Mouse (Mus musculus) embryonic facial prominence, embryonic 14.5 days (tissue): Measurements from ENCODE around the gene Coro1c. TPM values are rescaled to one million over a fixed set of nuclear protein-coding genes. Genes with fewer than 3 reads are reported as not detected.

Experiments
- ATAC-seq: fragments of 200-750 bp; cut with Nextera tagmentation; 2 replicates; pipeline ENCODE4 v1.8.0; 2017; ENCODE audit warnings: low read depth, moderate number of reproducible peaks, moderate TSS enrichment
- DNase-seq: peaks from one replicate; pipeline ENCODE4 v3.0.0-alpha.2; 2015; ENCODE audit warnings: low spot score
- H3K27ac ChIP-seq: fragments of 300-500 bp; sonication (generic); replicated peaks from 2 replicates; pipeline ENCODE4 v1.5.1; 2014; ENCODE audit warnings: low read depth, mild to moderate bottlenecking, low read length, moderate library complexity
- H3K27me3 ChIP-seq: fragments of 300-500 bp; sonication (generic); replicated peaks from 2 replicates; pipeline ENCODE4 v1.6.1; 2014; ENCODE audit warnings: low read length; ENCODE audit not compliant: control insufficient read depth, insufficient read depth
- H3K36me3 ChIP-seq: fragments of 300-500 bp; sonication (generic); 2 replicates; pipeline ENCODE4 v1.6.1; 2014; ENCODE audit warnings: low read length, mixed read lengths; ENCODE audit not compliant: control insufficient read depth, insufficient read depth
- H3K4me1 ChIP-seq: fragments of 300-500 bp; sonication (generic); 2 replicates; pipeline ENCODE4 v1.6.1; 2014; ENCODE audit warnings: antibody characterized with exemption, low read length; ENCODE audit not compliant: control insufficient read depth, insufficient read depth
- H3K4me2 ChIP-seq: fragments of 300-500 bp; sonication (generic); 2 replicates; pipeline ENCODE4 v1.6.1; 2014; ENCODE audit warnings: low read depth, mild to moderate bottlenecking, low read length, moderate library complexity, mixed read lengths
- H3K4me3 ChIP-seq: fragments of 300-500 bp; sonication (generic); 2 replicates; pipeline ENCODE4 v1.5.1; 2014; ENCODE audit warnings: low read depth, mild to moderate bottlenecking, low read length
- H3K9ac ChIP-seq: fragments of 300-500 bp; sonication (generic); 2 replicates; pipeline ENCODE4 v1.6.1; 2014; ENCODE audit warnings: low read depth, mild to moderate bottlenecking, low read length, moderate library complexity, mixed read lengths
- H3K9me3 ChIP-seq: fragments of 300-500 bp; sonication (generic); 2 replicates; pipeline ENCODE4 v1.6.1; 2016; ENCODE audit warnings: low read length; ENCODE audit not compliant: control insufficient read depth
- WGBS: fragments of 180-500 bp; shearing (Covaris S2); extraction: QIAGEN DNeasy Blood & Tissue Kit; methylation state at CpG from one replicate; pipeline ENCODE4 v1.1.7; 2014; 5-methylcytosine and 5-hydroxymethylcytosine counted together
- polyA plus RNA-seq: library from polyadenylated mRNA; unstranded; fragments of >200 nt; fragmentation: Nextera tagmentation; extraction: Ambion mirVana; gene quantifications from 2 replicates; pipeline ENCODE4 v1.2.1, GENCODE M21; 2014

The Coro1c gene
- polyA plus RNA-seq, 1 experiment from 2014 or later: 96.9 TPM

DNA sequence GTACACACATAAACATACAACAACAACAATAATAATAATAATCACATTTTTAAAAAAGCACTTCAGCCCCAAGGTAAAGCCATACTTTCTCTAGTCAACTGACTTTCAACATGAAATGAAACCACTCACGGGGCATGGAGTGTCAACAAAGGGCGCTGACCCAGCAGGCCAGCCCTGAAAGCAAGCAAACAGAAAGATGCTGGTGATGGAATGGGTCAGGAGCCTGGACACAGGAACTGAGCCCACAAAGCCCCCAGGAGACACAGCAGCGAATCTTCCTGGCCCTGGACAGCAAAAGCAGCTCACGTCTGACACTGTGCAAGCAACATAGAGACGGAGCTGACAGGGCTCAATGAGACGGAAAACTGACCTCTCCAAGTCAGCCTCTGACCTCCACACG lies 23.8 kb downstream of the Coro1c start:
- WGBS: 75% methylated on average over 7 of the region's 7 CpGs
- Histone ChIP-seq H3K4me3 (no peak overlapping the region), H3K9ac (no peak overlapping the region), H3K27ac (no peak overlapping the region), H3K4me1 (peaks cover 14% of the 10 kb centered on the region), H3K9me3 (no peaks in the 10 kb centered on the region), H3K27me3 (no peaks in the 10 kb centered on the region), H3K36me3 (peaks cover 20% of the 10 kb centered on the region), H3K4me2 (no peak overlapping the region)
- DNase-seq (no peak), ATAC-seq (no peak)

DNA sequence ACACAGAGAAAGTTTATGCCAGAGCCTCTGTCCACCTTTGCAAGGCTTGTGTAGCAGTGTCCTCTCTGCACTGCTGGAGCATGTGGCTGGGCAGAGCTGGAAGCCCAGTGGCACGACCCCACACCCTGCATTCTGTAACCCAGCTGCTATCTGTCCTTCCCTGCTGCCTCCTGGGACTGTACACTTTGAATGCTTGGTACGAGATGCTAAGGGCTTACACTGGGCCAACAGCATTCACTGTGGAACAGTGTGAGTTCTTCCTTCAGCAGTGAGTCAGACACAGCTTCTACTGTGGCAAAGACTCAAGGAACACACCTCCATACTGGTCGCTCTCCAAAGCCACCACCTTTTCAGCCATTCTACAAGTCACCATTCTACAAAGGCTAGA lies 25.2 kb downstream of the Coro1c start:
- Histone ChIP-seq H3K4me1 (peaks cover 7% of the 10 kb centered on the region; the same call in 1 of the 2 replicates), H3K36me3 (peaks cover 29% of the 10 kb centered on the region), H3K27me3 (no peaks in the 10 kb centered on the region), H3K27ac (peak overlapping the region; percentile 40; the same call in 1 of the 2 replicates), H3K9me3 (no peaks in the 10 kb centered on the region), H3K4me2 (no peak overlapping the region), H3K9ac (no peak overlapping the region), H3K4me3 (no peak overlapping the region)
- DNase-seq: no peak
- 0 out of 2 replicates have a peak, but pooled peaks have one; percentile 15 for ATAC-seq
- 53% methylated on average over 3 of the region's 3 CpGs for WGBS

DNA sequence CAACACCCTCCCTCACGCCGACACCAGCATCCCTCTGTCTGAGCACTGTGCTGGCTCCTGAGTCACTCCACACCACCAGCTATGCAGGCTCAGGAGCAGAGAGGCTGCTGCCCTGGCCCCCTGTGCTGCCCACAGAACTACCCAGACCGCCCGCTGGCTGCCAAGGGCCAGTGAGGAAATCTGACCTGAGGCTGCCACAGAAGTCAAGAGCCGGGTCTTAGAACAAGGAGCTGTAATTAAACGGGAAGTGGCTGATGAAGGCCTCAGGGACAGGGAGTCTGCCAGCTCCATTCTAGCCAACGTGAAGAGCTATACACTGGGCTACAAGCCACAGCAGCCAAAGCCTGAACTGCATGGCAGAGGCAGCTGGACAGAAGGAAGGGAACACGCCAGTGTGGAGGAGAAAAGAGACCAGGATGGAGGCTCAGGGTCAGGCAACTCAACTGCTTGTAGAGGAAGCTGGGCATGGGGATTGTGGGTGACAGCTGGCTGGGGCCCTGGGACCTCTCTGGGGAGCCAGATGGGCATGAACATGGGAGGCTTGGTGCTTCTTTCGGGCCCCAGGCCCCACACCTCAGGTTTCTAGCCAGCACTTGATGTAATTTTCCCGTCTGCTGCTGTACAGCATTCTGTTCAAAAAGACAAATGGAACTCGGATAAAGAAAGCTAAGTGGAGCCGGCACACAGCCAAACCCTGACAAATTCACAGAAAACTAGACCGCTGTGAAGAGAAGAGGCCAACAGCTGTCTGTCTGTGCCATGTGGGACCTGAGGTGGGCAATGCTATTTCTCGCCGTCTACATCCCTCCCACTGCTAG lies 25.8 kb downstream of the Coro1c start:
- WGBS: 45% methylated on average over 15 of the region's 15 CpGs
- Histone ChIP-seq H3K4me3 (no peak overlapping the region), H3K9me3 (no peaks in the 10 kb centered on the region), H3K9ac (peak overlapping the region; percentile 25; the same call in 1 of the 2 replicates), H3K27ac (peak overlapping the region; percentile 63), H3K4me2 (no peak overlapping the region), H3K4me1 (peaks cover 7% of the 10 kb centered on the region; the same call in 1 of the 2 replicates), H3K36me3 (peaks cover 29% of the 10 kb centered on the region), H3K27me3 (no peaks in the 10 kb centered on the region)
- peak; percentile 75 for DNase-seq
- ATAC-seq: peak; percentile 44

DNA sequence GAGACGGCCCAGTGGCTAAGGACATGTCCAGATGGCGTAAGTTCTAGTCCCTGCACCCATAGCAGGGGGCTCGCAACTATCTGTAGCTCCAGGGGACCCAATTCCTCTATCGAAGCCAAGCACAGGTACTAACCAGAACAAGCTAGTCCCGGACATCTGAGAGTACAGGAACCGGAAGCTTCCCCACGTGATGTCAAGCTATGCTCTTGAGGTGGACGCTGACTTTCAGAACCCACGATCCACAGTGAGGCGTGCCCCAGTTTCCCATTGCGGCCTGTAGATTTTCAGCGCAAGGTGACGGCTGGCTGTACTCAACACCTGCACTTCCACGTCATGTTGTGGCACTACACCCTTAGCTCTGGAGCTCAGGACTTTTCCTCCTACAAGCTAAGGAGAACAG lies 27.4 kb downstream of the Coro1c start:
- Histone ChIP-seq H3K9ac (no peak overlapping the region), H3K36me3 (peaks cover 29% of the 10 kb centered on the region), H3K27me3 (no peaks in the 10 kb centered on the region), H3K9me3 (no peaks in the 10 kb centered on the region), H3K4me1 (peaks cover 7% of the 10 kb centered on the region; the same call in 1 of the 2 replicates), H3K4me3 (no peak overlapping the region), H3K4me2 (no peak overlapping the region), H3K27ac (no peak overlapping the region)
- DNase-seq: no peak
- 96% methylated on average over 14 of the region's 14 CpGs for WGBS
- ATAC-seq: no peak

DNA sequence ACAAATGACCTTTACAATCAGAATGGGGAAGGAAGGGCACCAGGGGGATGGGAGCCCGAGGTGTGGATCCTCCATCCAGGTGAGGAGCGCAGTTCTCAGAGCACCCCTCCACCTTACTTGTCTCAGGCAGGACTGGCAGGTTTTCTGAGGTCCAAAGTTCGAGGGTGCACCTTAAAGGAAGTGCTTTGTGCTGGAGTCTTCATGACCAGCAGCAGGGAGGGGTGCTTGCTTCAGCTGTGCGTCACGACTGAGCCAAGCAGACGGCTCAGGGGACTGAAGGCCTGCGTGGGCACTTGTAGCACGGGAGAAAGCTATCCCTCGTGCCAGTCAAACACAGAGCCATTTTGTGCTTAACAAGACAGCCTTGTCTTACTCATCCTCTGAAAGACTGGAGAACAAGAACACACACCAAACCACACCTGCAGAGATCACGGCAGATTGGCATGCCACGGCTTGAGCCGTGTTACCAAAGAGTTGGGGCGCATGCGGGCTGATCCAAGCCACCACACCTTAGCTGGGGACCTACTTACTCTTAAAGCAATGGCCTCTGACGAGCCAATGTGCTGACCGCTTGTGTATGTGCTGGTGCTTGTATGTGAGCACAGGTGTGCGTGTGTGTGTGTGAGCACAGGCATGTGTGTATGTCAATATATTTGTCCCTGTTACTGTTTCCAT lies 29.5 kb downstream of the Coro1c start:
- ATAC-seq (no peak), DNase-seq (no peak)
- H3K4me2 ChIP-seq: no peak overlapping the region
- peaks cover 35% of the 10 kb centered on the region for H3K36me3 ChIP-seq
- WGBS: 89% methylated on average over 17 of the region's 17 CpGs
- H3K27me3 ChIP-seq: no peaks in the 10 kb centered on the region
- H3K9ac ChIP-seq: no peak overlapping the region
- H3K27ac ChIP-seq: no peak overlapping the region
- H3K9me3 ChIP-seq: 0 out of 2 replicates have a peak, but pooled peaks cover 3% of the 10 kb centered on the region
- peaks cover 7% of the 10 kb centered on the region; the same call in 1 of the 2 replicates for H3K4me1 ChIP-seq
- no peak overlapping the region for H3K4me3 ChIP-seq

DNA sequence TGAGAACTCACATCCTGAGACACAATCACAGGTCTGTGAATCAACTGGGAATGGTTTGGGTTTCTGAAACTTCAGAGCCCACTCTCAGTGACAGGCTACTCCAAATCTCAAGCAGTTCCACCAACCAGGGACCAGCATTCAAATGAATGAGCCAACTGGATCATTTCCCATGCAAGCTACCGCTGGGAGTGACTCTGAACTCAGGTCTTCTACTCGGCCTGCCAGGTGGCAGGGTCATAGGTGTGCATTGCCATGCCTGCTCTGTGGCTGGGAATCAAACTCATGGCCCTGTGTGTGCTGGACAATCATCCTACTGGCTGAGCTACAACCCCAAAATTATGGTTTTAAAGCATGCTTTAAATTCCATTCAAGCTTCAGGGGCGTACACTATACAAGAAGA lies 31.0 kb downstream of the Coro1c start:
- Histone ChIP-seq H3K9me3 (0 out of 2 replicates have a peak, but pooled peaks cover 3% of the 10 kb centered on the region), H3K27ac (no peak overlapping the region), H3K4me3 (no peak overlapping the region), H3K27me3 (no peaks in the 10 kb centered on the region), H3K9ac (no peak overlapping the region), H3K4me2 (no peak overlapping the region), H3K4me1 (peaks cover 16% of the 10 kb centered on the region), H3K36me3 (peaks cover 35% of the 10 kb centered on the region)
- 62% methylated on average over 3 of the region's 3 CpGs for WGBS
- ATAC-seq: no peak
- DNase-seq: no peak

DNA sequence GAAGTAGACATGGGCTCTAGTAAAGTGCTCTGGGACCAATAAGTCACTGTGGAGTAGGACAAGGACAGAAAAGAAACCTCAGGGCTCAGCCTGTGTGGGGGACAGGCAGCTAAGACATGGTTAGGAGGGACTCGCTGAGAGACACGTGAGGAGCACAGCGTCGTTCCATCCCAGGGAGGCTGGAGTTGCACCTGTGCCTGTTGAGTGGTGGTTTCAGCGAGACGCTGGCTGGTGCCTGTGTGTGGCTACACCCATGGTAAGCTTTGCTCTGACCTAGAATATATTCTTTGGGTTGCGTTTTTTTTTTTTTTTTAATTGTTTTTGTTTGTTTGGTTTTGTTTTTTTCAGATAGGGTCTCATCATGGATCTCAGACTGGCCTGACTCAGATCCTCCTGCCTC lies 32.4 kb downstream of the Coro1c start:
- Histone ChIP-seq H3K4me3 (no peak overlapping the region), H3K9ac (no peak overlapping the region), H3K4me2 (no peak overlapping the region), H3K27me3 (no peaks in the 10 kb centered on the region), H3K4me1 (peaks cover 28% of the 10 kb centered on the region), H3K27ac (no peak overlapping the region), H3K36me3 (peaks cover 28% of the 10 kb centered on the region), H3K9me3 (0 out of 2 replicates have a peak, but pooled peaks cover 3% of the 10 kb centered on the region)
- DNase-seq: no peak
- no peak for ATAC-seq
- WGBS: 83% methylated on average over 7 of the region's 7 CpGs

DNA sequence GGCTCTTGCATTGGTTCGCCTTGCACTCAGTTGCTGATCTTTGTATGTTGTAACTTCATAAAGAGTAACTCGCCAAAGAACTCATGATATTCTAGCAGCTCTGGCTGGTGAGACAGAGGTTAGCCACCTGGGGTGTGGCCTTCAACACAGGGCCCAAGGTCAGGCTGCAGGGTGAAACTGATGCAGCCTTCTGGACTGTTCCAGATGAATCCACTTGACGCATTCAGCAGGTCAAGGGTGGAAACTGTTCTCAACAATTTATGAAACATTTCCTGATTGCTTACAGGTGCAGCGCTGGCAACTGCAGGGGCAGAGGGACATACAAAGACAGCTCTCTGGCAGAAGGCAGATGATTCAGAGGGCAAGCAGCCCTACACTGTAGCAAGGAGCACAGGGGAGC lies 32.9 kb downstream of the Coro1c start:
- peaks cover 33% of the 10 kb centered on the region for H3K4me1 ChIP-seq
- DNase-seq: no peak
- 80% methylated on average over 4 of the region's 4 CpGs for WGBS

More for the DNA sequence above, 32.9 kb downstream of the Coro1c start:
- Histone ChIP-seq H3K9me3 (0 out of 2 replicates have a peak, but pooled peaks cover 3% of the 10 kb centered on the region), H3K36me3 (peaks cover 22% of the 10 kb centered on the region), H3K4me3 (no peak overlapping the region), H3K4me2 (no peak overlapping the region), H3K27me3 (no peaks in the 10 kb centered on the region), H3K9ac (no peak overlapping the region), H3K27ac (no peak overlapping the region)
- no peak for ATAC-seq
